Mouse (Mus musculus): ENCODE measurements around the gene Gm36210.

DNA sequence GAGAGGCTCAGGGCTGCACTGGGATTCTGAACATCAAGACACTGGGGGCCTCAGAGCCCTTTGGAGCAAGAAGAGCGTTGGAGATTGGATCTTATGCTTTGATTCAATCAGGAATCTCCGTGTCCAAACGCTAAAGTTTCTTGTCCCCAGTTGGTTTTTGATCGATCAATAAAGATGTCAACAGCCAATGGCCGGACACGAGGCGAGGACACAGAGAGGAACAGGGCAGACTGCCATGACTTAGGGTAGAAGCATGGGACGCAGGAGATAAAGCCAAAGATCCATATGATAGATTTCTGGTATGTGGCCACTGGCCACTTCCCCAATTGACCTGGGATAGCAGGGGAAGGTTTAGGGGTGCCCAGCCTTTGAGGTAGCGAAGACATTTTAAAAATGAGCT lies 49.8 kb downstream of the Gm36210 start:
- no peak for TF ChIP-seq CTCF (conservative IDR thresholded peaks at IDR 0.05; ENCODE audit: low read length)
- no peak for TF ChIP-seq NANOG (IDR thresholded peaks at IDR 0.05; ENCODE audit: borderline replicate concordance, low read length)
- no peak for TF ChIP-seq POU5F1 (IDR thresholded peaks at IDR 0.05; ENCODE audit: borderline replicate concordance, low read length)
